Mouse (Mus musculus) kidney, postnatal 10 days (tissue): ENCODE data around the gene Ptpn14.
"Not testable (repeated sequence)": the region's sequence is repeated elsewhere in the genome, so short reads cannot be mapped to it uniquely, and the experiment has no call there.

Source experiments
- DNase-seq: peaks from one replicate; pipeline ENCODE4 v3.0.0; 2021; ENCODE audit warnings: mixed read lengths

The Ptpn14 gene

DNA sequence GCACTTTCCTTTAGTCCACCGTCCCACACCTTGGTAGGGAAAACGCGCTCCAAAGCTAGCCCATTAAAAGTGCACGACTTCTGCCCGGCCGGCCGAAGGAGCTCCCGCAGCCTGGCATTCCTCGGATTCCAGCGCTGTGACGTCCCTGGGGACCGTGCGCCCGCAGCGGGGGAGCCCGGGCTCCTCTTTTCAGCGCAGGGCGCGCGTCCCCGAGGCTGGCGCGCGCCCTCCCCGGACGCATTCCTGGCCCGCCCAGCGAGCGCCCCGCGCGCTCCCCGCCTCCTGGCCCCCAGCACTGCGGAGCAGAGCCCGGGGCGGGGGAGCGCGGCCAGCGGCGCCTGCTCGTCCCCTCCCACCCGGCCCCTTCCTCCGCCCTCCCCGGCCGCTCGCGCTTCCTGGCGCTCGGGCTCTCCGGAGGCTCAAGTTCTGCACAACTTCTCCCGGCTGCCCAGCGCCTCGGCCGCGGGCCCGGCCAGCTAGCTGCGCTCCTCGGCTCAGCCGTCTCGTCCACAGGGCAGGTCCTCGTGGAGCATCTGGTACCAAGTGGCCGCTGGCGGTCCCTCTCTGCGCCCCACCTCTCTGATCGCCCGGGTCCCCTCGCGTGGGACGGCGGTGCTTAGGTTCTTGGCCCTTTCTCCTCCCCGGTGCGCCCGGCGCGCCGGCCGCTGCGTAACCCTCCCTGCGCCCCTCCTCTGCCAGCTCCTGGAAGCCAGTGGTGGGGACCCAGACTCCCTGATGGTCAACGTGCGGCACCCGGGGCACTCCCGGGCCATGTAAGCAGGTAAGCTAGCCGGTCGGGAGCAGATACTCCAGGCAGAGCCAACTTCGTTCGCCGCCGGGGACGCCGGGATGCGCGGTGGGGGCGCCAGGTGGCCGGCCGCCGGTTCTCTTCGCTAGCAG, at the start of gene Ptpn14:
Ptpn14 (plus strand) TSS at position 385 of the 900 bp plus-strand sequence.
- peak; percentile 96 for DNase-seq

DNA sequence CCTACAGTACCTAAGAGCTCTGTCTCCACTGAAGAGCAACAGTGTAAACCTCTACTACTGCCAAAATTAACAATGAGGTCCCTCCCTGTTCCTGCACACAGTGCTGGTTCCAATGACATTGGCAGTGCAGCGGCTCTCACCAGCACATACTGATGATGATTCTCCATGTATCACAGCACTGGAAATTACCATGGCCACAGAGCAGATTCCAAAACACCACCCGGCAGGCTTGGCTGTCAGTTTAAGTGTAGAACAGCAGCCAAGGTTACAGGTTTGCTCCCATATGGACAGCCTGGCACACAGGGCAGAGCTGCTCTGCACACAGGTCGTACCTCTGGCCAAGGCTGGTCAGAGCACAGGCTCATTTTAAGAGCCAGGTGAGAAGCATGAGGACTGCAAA, 48.5 kb upstream of the Ptpn14 start:
- DNase-seq = no peak

DNA sequence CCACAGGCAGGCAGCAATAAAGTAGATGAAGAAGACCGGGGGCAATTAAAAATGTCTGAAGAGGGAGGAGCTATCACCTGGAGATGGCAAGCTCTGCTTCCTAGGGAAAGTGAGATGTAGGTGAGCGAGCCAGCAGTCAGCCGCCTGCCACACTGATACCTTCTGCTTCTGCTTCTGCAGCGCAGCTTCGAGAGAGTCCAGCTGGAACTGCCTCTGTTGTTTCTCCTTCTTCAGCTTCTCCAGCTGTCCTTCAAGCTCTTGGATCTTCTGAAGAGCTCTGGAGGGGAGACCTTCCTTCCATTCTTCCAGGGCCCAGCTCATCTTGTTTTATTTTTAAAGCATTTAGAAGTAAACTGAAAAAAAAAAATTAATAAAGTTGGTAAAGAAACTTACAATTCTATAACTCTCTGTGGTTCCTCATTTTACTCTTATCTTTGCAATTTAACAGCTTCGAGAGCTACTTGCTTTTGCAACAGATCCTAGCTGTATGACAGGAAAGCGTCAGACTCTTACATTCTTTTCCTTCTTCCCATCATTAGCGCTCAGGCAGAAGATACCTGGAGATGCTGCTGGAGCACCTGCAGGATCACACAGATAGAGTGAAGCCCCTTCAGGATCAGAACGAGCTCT, 43.2 kb upstream of the Ptpn14 start:
- DNase-seq = no peak

DNA sequence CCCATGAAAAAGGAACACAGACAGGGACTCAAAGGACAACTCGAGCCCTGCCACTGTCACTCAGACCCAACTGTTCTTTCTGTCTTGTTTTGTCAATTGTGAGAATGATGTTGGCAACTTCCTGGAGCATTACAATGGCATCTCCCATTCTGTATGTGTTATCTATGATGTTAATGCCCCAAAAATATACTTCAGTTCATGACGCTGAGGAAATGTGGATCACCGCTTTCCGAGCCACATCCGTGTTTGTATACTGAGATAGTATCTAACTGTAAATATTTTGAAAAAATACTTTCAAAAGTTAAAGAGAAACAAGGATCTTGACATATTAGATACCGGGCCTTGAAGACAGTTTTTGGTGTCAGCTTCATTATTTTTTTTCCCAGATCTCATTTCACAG, 42.0 kb upstream of the Ptpn14 start:
- DNase-seq = no peak

DNA sequence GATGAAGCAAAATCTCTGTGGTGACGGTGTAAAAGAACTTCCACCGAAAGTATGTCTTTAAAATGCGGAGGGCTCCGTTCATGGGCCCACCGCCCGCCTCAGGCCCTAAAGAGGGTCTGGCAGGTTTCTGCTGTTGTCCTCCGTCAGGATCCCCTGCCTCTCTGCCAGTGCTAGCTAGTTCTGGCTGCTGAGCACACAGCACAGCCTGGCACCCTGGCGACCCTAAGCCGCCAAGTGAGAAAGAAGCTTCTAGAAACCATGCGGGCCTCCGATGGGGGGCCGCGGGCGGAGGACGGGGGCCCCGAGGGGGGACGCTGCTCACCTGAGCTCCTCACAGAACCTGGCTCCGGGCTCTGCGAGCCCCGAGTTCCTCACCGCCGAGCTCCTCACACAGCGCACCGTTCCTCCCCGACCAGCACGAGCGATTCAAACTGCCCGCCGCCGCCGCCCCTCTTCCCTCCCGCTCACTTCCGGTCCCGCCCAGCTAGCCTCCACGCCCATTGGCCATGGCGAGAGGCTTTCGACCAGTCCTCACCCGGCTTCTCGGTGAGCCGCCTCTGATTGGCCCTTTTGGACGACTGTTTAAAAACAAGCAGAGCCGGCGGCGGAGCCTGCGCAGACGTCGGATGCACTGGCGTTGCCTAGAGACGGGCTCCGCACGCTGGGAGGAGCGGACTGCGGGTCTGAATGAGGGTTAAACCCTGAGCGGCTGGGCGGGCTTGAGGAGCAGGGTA, 40.2 kb upstream of the Ptpn14 start, which contains the start of gene Cenpf:
Cenpf (minus strand) TSS at position 433 of the 734 bp plus-strand sequence.
- peak; percentile 99 for DNase-seq

DNA sequence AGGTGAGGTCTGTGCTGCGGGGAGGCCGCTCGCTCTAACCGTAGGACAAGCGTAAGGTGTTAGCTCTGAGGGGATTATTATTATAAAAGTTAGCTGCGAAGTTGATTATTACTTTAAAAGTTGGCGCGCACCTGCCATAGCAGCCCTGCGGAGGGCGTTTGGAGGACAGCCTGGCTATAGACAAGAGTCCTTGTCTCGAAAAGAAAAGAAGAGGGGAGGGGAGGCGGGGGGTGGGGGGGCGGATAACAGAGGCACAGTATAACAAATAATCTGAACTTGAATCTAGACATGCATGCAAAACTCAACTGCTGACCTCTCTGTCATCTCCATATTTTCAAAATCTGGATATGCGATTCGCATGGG, 39.7 kb upstream of the Ptpn14 start:
- no peak for DNase-seq

DNA sequence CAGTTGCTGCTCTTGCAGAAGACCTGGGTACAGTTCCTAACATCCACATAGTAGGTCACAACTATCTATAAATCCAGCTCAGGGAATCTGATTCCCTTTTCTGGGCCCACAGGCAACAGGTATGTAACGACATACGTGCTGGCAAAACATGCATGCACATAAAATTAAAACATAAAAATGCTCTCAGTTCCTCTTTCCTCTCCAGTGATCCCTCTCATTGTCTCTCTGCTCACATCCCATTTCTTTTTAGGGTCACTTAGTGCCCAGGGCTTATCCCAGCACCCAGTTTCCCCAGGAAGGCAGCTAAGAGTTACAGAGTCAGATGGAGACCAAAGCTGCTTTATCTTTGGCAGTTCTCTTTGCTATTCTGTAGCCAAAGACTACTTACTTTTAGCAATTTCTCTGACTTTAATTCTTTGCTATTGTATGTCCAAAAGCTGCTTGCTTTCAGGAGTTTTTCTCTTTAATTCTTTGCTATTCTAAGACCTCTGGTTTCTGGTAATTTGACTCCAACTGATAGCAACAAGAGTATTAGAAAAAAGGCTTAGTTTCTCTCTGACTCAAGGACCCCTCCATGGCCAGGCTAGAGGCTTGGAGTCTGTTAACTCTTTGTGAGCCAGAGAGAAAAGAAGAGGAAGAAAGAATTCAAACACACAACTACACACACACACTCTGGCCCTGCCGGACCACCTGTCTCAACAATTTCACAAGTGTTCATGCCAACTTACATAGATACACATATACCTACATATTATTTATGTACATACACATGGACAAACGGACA, 38.8 kb upstream of the Ptpn14 start:
- DNase-seq = no peak

DNA sequence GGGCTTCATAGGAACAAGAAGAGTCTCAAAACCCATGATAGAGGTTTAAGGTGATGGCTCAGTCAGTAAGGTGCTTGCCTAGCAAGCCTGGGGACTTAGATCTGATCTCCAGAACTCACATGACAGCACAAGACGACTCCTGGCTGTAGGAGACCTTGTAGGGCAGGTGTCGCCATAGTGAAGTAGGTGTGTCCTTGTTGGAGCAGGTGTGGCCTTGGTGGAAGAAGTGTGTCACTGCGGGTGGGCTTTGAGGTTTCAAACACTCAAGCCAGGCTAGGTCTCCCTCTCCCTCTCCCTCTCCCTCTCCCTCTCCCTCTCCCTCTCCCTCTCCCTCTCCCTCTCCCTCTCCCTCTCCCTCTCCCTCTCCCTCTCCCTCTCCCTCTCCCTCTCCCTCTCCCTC, 35.6 kb upstream of the Ptpn14 start:
- not testable (repeated sequence) for DNase-seq

DNA sequence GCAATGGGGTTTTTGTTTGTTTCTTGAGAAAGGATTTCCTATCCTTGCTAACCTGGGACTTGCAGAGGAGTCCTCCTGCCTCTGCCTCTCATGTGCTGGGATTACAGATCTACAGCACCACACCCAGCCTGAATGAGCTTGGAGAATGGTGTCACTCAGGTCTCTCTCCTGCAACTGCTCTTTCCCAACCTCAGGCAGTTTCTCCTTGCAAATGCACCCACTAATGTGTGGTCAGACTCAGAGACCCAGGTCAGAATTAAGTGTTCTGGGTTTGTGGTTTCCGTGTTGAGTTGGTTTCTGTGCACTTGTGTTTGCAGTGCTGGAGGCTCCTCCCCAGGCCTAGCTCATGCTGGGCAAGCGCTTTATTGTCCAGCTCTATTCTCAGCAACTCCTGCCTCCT, 33.7 kb upstream of the Ptpn14 start:
- DNase-seq = no peak

DNA sequence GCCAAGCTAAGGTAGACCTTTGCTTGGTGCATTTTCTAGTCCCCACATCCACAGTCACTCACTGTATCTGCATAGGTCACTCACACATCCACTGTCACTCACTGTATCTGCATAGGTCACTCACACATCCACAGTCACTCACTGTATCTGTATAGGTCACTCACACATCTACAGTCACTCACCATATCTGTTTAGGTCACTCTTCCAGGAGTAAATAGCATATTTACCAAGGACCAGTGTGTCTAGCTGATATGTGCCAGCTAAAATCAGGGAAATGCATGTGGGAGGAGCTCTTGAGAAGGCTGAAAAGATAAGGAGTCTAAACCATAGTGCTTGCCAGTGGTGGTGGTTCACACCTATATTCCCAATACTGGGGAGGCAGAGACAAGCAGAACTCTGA, 32.7 kb upstream of the Ptpn14 start:
- DNase-seq = no peak

DNA sequence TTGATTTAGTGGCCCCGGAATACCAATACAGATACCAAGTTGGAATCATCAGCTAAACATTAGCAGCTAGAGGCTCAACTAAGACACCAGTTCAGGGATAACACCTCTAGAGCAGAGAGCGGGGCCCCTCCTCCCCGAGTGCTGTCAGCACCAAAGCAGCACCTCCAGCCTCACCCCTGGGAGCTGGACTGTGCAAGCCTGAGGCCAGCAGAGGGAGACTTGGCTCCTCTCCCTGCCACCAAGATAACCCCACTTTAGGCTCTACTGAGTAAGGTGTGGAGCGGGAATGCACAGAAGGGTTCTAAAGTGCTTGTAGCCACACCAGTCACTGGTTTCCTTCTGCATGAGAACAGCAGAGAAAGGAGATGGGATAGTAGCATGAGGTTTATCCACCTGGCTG, 29.7 kb upstream of the Ptpn14 start:
- DNase-seq = peak; percentile 30

DNA sequence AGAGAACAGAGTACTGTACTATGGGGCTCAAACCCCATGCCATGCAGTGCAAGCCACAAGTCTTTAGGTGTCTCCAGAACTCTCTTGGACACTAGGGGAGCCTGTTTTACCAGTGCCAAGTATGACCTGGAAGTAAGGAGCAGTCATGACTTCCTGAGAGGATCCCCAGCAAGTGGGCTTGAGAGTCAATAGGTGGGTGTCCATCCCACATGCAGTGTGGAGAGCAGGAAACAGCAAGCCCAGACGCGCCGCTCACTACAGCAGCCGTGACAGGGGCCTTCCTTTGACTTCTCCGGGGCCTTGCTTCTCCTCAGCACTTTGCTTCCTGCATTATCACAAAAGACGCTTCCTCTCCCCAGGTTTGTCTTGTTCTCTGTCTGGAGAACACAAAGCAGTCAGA, 27.9 kb upstream of the Ptpn14 start:
- no peak for DNase-seq

DNA sequence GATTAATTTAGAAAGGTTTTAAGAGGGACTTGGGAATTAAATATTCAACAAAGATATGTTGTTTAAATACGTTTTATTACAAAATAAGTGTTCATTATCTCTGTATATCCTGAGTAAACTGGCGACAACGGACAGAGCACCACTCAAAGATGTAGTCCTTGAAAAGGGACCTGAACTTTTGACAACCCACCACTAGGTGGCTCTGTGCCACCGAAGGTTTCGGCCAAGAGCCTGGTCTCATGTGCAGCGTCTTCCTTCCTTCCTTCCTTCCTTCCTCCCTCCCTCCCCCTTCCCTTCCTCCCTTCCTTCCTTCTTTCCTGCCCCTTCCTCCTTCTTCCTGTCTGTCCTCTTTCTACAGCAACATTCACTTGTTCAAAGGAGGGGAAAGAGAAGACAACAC, 27.1 kb upstream of the Ptpn14 start:
- peak; percentile 86 for DNase-seq

DNA sequence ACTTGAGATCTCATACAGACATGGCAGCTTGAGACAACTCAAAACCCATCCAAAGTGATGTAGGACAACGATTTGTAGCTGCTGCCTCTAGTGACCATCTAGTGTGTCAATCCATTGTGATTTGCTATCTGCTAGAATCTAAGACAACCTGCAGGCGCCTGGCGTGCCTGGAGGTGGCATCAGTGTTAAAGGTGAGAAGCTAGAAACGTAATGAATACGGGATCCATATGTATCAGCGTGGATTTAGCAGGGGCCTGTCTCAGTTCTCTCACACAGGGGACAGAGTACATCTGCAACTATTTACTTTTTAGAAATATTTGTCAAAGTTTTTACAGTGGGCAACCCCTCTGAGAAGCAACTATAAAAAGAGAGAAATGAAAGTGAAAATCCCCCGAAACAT, 24.9 kb upstream of the Ptpn14 start:
- DNase-seq = peak; percentile 46

DNA sequence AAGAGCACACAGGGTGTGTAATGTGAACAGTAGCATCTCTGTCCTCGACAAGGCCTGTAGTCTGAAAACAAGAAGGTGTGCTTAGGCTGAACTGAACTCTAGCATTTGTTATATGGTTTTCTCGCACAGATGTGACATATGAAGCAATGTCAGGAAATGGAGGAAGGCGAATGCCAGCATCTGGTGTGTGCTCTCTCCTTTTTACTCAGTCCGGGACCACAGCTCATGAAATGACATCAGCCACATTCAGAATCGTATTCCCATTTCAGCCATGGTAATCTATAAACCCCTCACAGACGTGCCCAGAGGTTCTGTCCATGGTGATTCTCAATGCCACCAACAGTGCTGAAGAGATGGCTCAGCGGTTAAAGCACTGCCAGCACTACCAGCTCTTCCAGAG, 24.5 kb upstream of the Ptpn14 start:
- DNase-seq = no peak

DNA sequence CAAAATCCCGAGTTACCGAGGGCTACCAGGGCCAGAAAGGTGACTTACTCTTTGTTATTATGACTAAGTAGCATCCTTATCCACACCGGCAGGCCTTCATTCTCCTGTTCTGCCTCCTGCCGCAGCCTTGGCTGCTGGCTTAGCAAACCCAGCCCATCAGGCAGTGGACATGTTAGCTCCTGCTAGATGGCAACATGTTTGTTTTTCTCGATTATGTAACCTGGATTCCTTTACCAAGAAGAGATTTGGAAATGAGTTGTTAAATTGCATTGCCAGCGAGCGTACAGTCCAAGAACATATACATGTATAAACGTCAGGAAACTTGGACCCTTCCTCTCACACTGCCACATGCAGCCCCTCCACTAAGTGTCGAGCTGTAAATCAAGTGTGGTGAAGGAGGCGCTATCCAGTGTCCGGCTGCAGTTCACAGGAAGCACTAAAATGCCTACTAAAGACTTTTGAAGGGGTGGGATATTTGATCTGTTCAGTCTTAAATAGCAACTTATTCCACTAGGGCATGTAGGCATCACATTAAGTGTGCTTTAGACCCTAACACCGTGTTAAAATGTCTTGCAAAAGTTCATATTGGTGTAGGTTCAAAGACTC, 21.9 kb upstream of the Ptpn14 start:
- no peak for DNase-seq

DNA sequence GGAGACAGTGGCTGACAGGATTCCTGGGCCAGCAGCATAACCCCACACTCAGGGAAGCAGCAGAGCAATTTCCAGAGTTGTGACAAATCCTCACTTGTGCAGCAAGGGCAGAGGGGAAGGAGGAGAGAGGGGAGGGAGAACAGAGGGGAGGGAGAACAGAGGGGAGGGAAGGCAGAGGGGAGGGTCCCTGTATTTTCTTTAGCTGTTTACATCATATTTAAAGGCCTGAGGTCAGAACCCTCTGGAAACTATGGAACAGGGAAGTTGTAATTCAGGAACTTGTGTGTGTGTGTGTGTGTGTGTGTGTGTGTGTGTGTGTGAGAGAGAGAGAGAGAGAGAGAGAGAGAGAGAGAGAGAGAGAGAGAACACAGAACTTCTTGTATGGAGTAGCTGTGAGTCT, 21.1 kb upstream of the Ptpn14 start:
- no peak for DNase-seq

DNA sequence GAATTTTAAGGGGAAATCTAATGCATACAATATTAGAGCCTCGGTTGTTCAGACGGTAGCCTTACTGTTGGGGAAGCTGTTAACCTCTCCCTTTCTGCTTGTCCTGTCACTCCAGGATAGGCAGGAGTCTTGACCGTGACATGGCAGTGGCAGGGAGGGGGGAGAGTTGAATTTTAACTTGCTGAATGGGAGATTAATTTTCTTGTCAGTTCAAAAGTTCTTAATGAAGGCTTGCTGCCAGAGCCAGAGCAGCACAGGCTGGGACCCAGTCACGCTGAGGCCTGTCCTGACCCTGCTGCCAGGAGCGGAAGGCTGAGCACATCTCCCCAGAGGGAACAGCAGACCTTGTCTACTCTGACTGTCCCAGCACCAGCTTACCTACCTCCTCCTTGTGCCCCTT, 20.6 kb upstream of the Ptpn14 start:
- peak; percentile 69 for DNase-seq

DNA sequence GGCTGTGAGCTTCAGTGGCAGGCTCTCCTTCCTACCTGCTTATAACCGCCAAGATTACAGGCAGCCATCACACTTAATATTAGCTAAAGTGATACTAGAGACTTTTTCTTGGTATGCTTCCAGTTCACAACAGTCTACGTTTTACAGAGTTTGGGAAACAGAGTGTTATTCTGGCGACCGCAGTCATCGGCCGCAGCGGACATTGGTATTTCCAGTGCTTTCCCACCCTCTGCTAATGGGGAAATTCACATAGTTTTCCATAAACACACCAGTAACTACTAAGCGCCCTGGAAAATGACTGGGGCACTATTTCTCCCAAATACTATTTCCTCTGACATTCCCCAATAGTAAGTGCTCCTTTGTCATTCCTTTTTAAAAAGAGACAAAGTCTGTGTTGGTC, 19.1 kb upstream of the Ptpn14 start:
- DNase-seq = no peak

DNA sequence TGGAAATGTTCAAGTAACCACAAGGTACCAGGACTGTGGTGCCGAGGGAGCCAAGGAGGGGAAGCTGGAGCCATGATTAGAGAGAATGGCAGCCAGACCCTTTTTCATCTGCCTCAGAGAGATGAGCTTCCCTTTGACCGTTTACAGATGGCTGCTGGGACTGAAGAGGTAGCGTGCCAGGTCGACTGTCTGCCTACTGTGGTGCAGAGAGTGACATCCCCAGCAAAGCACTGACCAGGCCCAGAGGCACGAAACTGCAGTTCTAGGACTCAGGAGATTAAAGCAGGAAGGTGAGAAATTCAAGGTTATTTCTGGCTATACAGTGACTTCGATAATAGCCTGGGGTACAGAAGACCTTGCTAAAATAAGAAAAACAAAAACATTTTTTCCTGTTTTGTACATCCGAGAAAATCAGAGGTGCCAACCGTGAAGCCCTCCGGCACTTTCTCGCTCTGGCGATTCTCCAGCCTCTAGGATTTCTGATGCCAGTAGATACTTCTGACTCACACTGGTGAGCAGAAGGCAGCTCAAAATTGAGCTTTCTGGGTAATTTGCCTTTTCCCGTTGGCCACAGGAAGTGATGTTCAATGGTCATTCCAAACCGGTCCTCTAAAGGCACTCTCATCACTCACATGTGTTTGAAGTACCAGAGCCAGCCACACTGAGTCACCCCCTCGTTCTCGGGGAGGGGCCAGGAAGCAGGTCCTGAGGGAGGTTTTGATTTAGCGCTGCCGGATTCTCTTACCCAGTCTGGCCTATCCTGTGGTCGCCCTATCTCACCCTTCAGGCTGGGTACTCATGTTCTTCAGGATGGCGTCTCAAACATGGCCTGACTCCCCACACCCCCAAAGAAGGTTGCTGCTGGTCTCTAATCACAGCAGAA, 11.9 kb upstream of the Ptpn14 start:
- peak; percentile 53 for DNase-seq

DNA sequence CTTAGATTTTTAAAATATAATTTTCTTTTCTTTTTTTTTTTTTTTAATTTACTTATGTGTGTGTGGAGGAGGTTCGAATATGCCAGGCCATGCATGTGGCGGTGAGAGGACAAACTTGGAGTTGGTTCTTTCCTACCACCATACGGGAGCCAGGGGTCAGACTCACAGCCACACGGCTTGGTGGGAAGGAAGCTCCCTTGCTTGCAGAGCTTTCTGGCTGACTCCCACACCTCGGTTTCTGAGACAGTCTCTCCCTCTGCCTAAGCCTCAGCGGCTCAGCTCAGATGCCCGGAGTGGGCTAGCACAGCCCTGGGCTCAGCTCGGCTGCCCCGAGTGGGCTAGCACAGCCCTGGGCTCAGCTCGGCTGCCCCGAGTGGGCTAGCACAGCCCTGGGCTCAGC, 10.5 kb upstream of the Ptpn14 start:
- no peak for DNase-seq
